Mouse (Mus musculus): ENCODE measurements around the gene Ddo. TPM values are rescaled to one million over a fixed set of nuclear protein-coding genes. Genes with fewer than 3 reads are reported as not detected.

Gene Ddo
- polyA plus RNA-seq, 1 experiment from 2014 or later = 0.21 TPM

DNA sequence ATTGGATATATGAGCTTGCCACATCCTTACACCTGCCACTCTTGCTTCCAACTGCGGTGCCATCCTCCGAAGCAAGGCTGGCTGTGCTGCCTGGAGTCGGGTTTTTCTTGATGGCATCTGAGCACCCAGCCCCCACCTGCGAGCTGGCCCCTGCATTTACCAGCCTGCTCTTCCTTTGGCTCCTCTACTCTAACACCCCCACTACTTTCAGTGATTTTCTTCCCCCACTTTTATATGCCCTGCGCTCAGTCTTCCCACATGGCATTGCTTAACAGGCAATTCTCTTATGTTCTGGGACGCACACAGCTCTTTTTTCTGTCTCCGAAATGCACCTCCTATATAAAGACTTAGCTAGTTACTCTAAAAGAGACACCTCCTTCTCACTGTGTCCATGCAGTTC, 54.5 kb downstream of the Ddo start:
- no peak overlapping the region for H3K4me3 ChIP-seq (ENCODE audit: low read depth, low read length)
- DNase-seq (ENCODE audit: low spot score) (no peak), ATAC-seq (replicated peaks; ENCODE audit: low FRiP score) (no peak)
- no peaks in the 10 kb centered on the region for H3K36me3 ChIP-seq (ENCODE audit: control insufficient read depth, insufficient read depth, low read length)
- H3K4me1 ChIP-seq (replicated peaks; ENCODE audit: control insufficient read depth, insufficient read depth, low read length) = no peaks in the 10 kb centered on the region
- H3K4me2 ChIP-seq = no peak overlapping the region
- no peak overlapping the region for H3K27ac ChIP-seq (ENCODE audit: low read depth, low read length)
- peaks cover 22% of the 10 kb centered on the region for H3K27me3 ChIP-seq (replicated peaks; ENCODE audit: control insufficient read depth, insufficient read depth, low read length)
- WGBS = 86% methylated on average over 7 of the region's 7 CpGs
- no peak overlapping the region for H3K9ac ChIP-seq (ENCODE audit: low read depth, low read length)
- no peaks in the 10 kb centered on the region for H3K9me3 ChIP-seq (ENCODE audit: control insufficient read depth, low read length)

DNA sequence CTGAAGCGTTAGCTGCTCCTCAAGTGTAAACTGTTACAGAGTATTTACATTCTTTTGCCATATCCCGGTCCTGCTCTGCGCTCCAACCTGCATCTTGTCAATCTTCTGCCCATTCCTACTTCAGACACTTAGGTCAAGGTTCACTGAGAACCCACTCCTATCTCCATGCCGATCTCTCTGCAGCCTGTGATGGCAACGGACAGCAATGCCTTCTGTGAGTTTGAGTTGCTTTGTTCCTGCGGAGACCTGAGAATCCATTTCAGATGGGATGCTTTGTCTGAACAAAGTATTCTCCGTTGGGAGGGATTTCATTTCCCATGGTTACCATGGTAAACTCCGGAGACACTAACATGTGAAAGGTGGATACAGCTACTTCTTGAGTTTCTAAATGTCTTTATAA, 55.8 kb downstream of the Ddo start:
- peaks cover 19% of the 10 kb centered on the region for H3K27me3 ChIP-seq (replicated peaks; ENCODE audit: control insufficient read depth, insufficient read depth, low read length)
- H3K4me1 ChIP-seq (replicated peaks; ENCODE audit: control insufficient read depth, insufficient read depth, low read length) = no peaks in the 10 kb centered on the region
- no peak overlapping the region for H3K27ac ChIP-seq (ENCODE audit: low read depth, low read length)
- 59% methylated on average over 8 of the region's 8 CpGs for WGBS
- no peak overlapping the region for H3K4me3 ChIP-seq (ENCODE audit: low read depth, low read length)
- ATAC-seq (replicated peaks; ENCODE audit: low FRiP score) (no peak), DNase-seq (ENCODE audit: low spot score) (no peak)
- no peaks in the 10 kb centered on the region for H3K9me3 ChIP-seq (ENCODE audit: control insufficient read depth, low read length)
- no peaks in the 10 kb centered on the region for H3K36me3 ChIP-seq (ENCODE audit: control insufficient read depth, insufficient read depth, low read length)
- H3K9ac ChIP-seq (ENCODE audit: low read depth, low read length) = no peak overlapping the region
- no peak overlapping the region for H3K4me2 ChIP-seq

DNA sequence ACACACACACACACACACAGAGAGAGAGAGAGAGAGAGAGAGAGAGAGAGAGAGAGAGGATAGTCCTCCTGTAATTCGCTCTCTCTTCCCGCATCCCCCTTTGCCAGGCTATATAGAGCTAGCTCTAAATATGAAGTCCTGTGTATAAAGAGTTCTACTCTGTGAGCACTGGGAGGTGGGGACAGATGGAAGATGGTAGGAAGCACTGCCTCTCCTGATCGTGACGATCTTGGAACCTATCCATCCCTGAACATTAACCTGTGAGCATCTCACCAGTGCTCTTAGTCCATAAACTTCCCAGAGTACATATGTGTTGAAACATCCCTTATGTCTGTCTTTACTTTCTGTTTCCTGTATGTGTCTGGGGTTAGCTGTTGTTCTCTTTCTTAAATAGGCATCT, 57.2 kb downstream of the Ddo start:
- DNase-seq (ENCODE audit: low spot score) = no peak
- no peak overlapping the region for H3K27ac ChIP-seq (ENCODE audit: low read depth, low read length)
- WGBS = 90% methylated on average over 4 of the region's 4 CpGs

DNA sequence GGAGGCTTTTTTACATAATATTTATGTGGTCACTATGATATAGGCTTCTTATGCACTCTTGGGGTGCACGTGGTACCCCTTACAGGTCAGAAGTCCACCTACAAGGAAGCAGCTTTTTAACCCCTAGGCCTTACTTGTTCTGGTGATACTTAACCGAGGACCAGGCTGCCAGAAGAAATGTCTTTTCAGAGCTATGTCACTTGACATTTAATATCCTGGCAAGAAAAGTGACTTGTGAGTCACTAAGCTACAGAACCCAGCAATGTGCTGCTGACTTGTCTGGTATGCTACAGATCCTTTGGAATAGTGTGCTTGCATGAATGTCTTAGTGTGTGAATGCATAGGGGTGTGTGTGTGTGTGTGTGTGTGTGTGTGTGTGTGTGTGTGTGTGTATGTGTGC, 57.6 kb downstream of the Ddo start:
- Histone ChIP-seq H3K4me1 (replicated peaks; ENCODE audit: control insufficient read depth, insufficient read depth, low read length) (no peaks in the 10 kb centered on the region), H3K27me3 (replicated peaks; ENCODE audit: control insufficient read depth, insufficient read depth, low read length) (peaks cover 19% of the 10 kb centered on the region), H3K4me3 (ENCODE audit: low read depth, low read length) (no peak overlapping the region), H3K4me2 (no peak overlapping the region), H3K9me3 (ENCODE audit: control insufficient read depth, low read length) (no peaks in the 10 kb centered on the region), H3K27ac (ENCODE audit: low read depth, low read length) (no peak overlapping the region), H3K9ac (ENCODE audit: low read depth, low read length) (no peak overlapping the region), H3K36me3 (ENCODE audit: control insufficient read depth, insufficient read depth, low read length) (no peaks in the 10 kb centered on the region)
- DNase-seq (ENCODE audit: low spot score) (no peak), ATAC-seq (replicated peaks; ENCODE audit: low FRiP score) (no peak)
- WGBS = 68% methylated on average over 2 of the region's 2 CpGs

More for the DNA sequence above, 57.2 kb downstream of the Ddo start:
- Histone ChIP-seq H3K27me3 (replicated peaks; ENCODE audit: control insufficient read depth, insufficient read depth, low read length) (peaks cover 19% of the 10 kb centered on the region), H3K4me2 (no peak overlapping the region), H3K4me1 (replicated peaks; ENCODE audit: control insufficient read depth, insufficient read depth, low read length) (no peaks in the 10 kb centered on the region), H3K9ac (ENCODE audit: low read depth, low read length) (no peak overlapping the region), H3K4me3 (ENCODE audit: low read depth, low read length) (no peak overlapping the region), H3K9me3 (ENCODE audit: control insufficient read depth, low read length) (no peaks in the 10 kb centered on the region), H3K36me3 (ENCODE audit: control insufficient read depth, insufficient read depth, low read length) (no peaks in the 10 kb centered on the region)
- no peak for ATAC-seq (replicated peaks; ENCODE audit: low FRiP score)

DNA sequence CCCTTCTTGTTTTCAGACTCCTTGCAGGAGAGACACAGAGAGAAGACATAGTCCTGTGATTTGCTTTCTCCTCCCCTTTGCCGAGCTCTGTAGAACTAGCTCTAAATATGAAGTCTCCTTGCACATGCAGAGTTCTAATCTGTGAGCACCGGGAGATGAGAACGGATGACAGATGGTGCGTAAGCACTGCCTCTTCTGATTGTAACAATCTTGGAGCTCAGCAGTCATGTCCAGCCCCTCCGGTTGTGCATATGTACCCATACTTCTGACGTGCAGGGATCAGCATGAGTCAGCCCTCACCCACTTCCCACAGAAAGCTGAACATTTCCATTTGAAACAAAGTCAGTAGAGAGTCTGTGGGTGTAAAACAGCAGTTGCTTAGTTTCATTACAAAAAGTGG, 58.5 kb downstream of the Ddo start:
- no peaks in the 10 kb centered on the region for H3K36me3 ChIP-seq (ENCODE audit: control insufficient read depth, insufficient read depth, low read length)
- H3K4me2 ChIP-seq = no peak overlapping the region
- peaks cover 15% of the 10 kb centered on the region for H3K27me3 ChIP-seq (replicated peaks; ENCODE audit: control insufficient read depth, insufficient read depth, low read length)
- no peak for DNase-seq (ENCODE audit: low spot score)
- no peak for ATAC-seq (replicated peaks; ENCODE audit: low FRiP score)
- H3K9me3 ChIP-seq (ENCODE audit: control insufficient read depth, low read length) = no peaks in the 10 kb centered on the region
- H3K9ac ChIP-seq (ENCODE audit: low read depth, low read length) = no peak overlapping the region
- H3K4me1 ChIP-seq (replicated peaks; ENCODE audit: control insufficient read depth, insufficient read depth, low read length) = no peaks in the 10 kb centered on the region
- no peak overlapping the region for H3K4me3 ChIP-seq (ENCODE audit: low read depth, low read length)
- H3K27ac ChIP-seq (ENCODE audit: low read depth, low read length) = no peak overlapping the region
- WGBS = 70% methylated on average over 6 of the region's 6 CpGs

DNA sequence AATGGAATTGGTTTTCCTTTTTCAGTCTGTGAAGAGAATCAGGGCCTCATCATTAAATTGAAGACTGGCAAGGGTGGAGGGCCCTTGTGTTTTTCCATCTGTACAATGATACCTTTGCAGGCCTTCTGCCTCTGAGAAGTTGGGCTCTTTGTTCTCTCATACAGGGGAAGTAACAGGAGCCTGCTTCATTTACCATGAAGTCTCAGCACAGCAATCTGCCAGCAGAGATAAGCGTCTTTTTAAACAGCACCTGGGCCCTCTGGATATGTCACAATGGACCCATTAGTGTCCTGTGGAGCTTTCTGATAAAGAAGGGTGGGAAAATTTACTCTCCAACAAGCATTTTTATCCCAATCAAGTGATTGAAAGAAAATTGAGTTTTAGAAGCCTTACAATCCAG, 59.1 kb downstream of the Ddo start:
- no peak for ATAC-seq (replicated peaks; ENCODE audit: low FRiP score)
- 39% methylated on average over 1 of the region's 1 CpGs for WGBS
- Histone ChIP-seq H3K4me2 (no peak overlapping the region), H3K4me1 (replicated peaks; ENCODE audit: control insufficient read depth, insufficient read depth, low read length) (no peaks in the 10 kb centered on the region), H3K27me3 (replicated peaks; ENCODE audit: control insufficient read depth, insufficient read depth, low read length) (peaks cover 11% of the 10 kb centered on the region), H3K9me3 (ENCODE audit: control insufficient read depth, low read length) (no peaks in the 10 kb centered on the region), H3K36me3 (ENCODE audit: control insufficient read depth, insufficient read depth, low read length) (no peaks in the 10 kb centered on the region), H3K4me3 (ENCODE audit: low read depth, low read length) (no peak overlapping the region), H3K9ac (ENCODE audit: low read depth, low read length) (no peak overlapping the region), H3K27ac (ENCODE audit: low read depth, low read length) (no peak overlapping the region)
- no peak for DNase-seq (ENCODE audit: low spot score)

DNA sequence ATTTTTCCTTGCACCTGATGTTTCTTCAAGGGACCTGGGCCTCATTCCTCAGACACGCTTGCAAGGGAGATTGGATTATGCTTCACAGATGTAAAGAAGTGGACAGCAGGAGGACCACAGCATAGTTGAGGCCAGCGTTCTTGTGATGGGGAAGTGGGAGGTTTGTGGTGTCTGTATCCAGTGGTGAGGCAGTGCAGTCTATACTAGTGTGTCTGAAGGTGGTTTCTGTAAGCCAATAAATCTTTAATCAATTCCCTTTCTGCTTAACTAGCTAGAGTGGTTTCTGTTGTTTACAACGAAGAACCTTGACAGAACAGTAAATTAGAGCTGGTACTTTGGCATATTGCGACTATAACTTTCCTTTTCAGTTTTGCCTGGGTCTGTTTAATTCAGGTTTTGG, 68.8 kb downstream of the Ddo start:
- Histone ChIP-seq H3K27me3 (replicated peaks; ENCODE audit: control insufficient read depth, insufficient read depth, low read length) (no peaks in the 10 kb centered on the region), H3K36me3 (ENCODE audit: control insufficient read depth, insufficient read depth, low read length) (no peaks in the 10 kb centered on the region), H3K4me1 (replicated peaks; ENCODE audit: control insufficient read depth, insufficient read depth, low read length) (no peaks in the 10 kb centered on the region), H3K4me3 (ENCODE audit: low read depth, low read length) (no peak overlapping the region), H3K4me2 (no peak overlapping the region), H3K27ac (ENCODE audit: low read depth, low read length) (no peak overlapping the region), H3K9ac (ENCODE audit: low read depth, low read length) (no peak overlapping the region), H3K9me3 (ENCODE audit: control insufficient read depth, low read length) (no peaks in the 10 kb centered on the region)
- ATAC-seq (replicated peaks; ENCODE audit: low FRiP score) (no peak), DNase-seq (ENCODE audit: low spot score) (no peak)
- WGBS = 67% methylated on average over 4 of the region's 4 CpGs

DNA sequence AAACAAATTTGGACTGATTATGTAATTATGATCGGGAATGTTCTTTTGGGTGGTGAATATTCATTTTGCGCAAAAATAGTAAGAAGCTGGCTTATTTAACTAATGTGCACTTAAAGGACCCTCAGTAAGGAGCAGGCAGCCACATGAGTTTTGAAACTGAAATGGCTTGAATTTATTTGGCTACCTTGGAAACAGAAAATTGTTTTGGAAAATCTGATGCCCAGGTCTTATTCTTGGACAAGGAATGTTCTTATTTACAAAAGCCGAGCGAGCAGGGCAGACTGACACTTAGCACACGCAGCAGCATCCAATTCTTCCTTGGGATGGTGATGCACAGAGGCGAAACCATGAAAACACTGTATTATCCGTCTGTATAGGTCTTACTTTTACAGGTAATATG, 81.3 kb downstream of the Ddo start:
- H3K27me3 ChIP-seq (replicated peaks; ENCODE audit: control insufficient read depth, insufficient read depth, low read length) = no peaks in the 10 kb centered on the region
- no peak for DNase-seq (ENCODE audit: low spot score)
- H3K4me3 ChIP-seq (ENCODE audit: low read depth, low read length) = no peak overlapping the region
- H3K4me2 ChIP-seq = no peak overlapping the region
- H3K4me1 ChIP-seq (replicated peaks; ENCODE audit: control insufficient read depth, insufficient read depth, low read length) = peaks cover 5% of the 10 kb centered on the region; the same call in 1 of the 2 replicates
- no peak for ATAC-seq (replicated peaks; ENCODE audit: low FRiP score)
- H3K27ac ChIP-seq (ENCODE audit: low read depth, low read length) = no peak overlapping the region
- 81% methylated on average over 7 of the region's 7 CpGs for WGBS
- no peak overlapping the region for H3K9ac ChIP-seq (ENCODE audit: low read depth, low read length)
- H3K9me3 ChIP-seq (ENCODE audit: control insufficient read depth, low read length) = no peaks in the 10 kb centered on the region
- no peaks in the 10 kb centered on the region for H3K36me3 ChIP-seq (ENCODE audit: control insufficient read depth, insufficient read depth, low read length)

DNA sequence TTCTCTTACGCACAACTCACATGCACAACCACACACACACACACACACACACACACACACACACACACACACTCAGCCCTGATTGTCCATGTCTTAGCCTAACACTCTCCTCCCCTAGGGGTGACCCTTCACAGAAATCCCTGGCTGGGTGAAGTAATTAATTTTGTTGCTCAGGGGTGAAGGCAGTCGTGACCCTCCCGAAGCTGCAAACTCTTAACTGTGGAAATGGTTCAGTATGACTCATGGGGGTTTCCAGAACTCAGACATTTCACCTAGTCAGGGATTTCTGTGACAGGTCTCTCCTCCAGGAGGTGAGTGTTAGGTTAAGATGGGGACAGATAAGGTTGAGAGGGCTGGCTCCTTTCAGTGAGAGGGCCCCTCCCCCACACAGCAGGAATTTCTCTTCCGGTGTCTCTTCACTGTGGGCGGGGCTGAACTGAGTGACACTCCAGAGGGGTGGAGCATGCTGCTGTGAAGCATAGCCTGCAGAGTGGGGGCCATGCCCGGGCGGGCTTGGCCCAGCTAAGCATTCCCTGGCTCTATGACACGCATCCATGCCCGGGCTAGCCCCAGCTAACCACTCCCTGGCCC, 83.3 kb downstream of the Ddo start:
- no peaks in the 10 kb centered on the region for H3K36me3 ChIP-seq (ENCODE audit: control insufficient read depth, insufficient read depth, low read length)
- no peaks in the 10 kb centered on the region for H3K9me3 ChIP-seq (ENCODE audit: control insufficient read depth, low read length)
- peak overlapping the region; percentile 12; the same call in 1 of the 2 replicates for H3K4me2 ChIP-seq
- H3K4me3 ChIP-seq (ENCODE audit: low read depth, low read length) = no peak overlapping the region
- peaks cover 5% of the 10 kb centered on the region; the same call in 1 of the 2 replicates for H3K4me1 ChIP-seq (replicated peaks; ENCODE audit: control insufficient read depth, insufficient read depth, low read length)
- H3K27ac ChIP-seq (ENCODE audit: low read depth, low read length) = no peak overlapping the region
- ATAC-seq (replicated peaks; ENCODE audit: low FRiP score) = peak; percentile 53; the same call in 1 of the 2 replicates
- no peak overlapping the region for H3K9ac ChIP-seq (ENCODE audit: low read depth, low read length)
- 30% methylated on average over 9 of the region's 9 CpGs for WGBS
- no peak for DNase-seq (ENCODE audit: low spot score)
- no peaks in the 10 kb centered on the region for H3K27me3 ChIP-seq (replicated peaks; ENCODE audit: control insufficient read depth, insufficient read depth, low read length)

All from liver, embryonic 11.5 days (tissue).